Mouse (Mus musculus): Measurements from ENCODE around the gene Gm45233.

GRCm38 (mm10) chr7:43448246-43448645 is 4.3 kb downstream of the Gm45233 start:
- TF ChIP-seq GATA1 (IDR thresholded peaks at IDR 0.05; ENCODE audit: borderline replicate concordance, low read length): no peak
- no peak for TF ChIP-seq FLI1 (IDR thresholded peaks at IDR 0.05; ENCODE audit: low read length)

All from megakaryocyte, embryonic 14.5 days (primary cell).